Mouse (Mus musculus): ENCODE results near the gene Mtnr1a. TPM values are rescaled to one million over a fixed set of nuclear protein-coding genes. Genes with fewer than 3 reads are reported as not detected.
A peak's percentile ranks its signal among the peaks of the same experiment; 100 is the strongest.

The Mtnr1a gene
- 0.16 and 0.41 TPM in 2 replicates for polyA plus RNA-seq (2016; fragmentation: Nextera tagmentation; extraction: Ambion mirVana)

DNA sequence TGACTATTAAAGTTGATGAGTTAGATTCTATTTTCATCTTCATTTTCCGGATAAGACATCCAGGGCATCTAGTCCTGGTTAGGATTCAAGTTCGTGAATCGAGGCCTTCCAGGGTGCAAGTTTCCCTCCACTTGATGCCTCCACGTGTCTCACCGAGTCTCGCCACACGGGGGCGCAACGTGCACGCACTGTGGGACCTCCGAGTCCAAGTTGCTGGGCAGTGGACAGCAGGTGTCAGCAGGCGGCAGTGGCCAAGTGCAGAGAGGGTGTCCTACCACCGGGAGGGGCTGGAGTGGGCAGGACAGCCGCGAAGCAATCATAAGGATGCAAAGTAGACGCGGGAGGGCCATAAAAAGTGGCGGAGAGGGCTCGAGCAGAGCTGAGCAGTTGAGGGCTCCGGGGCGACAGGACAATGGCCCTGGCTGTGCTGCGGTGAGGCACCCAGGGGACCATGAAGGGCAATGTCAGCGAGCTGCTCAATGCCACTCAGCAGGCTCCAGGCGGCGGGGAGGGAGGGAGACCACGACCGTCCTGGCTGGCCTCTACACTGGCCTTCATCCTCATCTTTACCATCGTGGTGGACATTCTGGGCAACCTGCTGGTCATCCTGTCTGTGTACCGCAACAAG, at the start of gene Mtnr1a:
Mtnr1a (plus strand) TSS at position 379 of the 628 bp plus-strand sequence.
- Histone ChIP-seq H3K9me3 (no peaks in the 10 kb centered on the region), H3K36me3 (no peaks in the 10 kb centered on the region), H3K4me1 (replicated peaks) (peaks cover 18% of the 10 kb centered on the region), H3K27ac (peak within 1 kb of the TSS; percentile 64), H3K4me3 (peak within 1 kb of the TSS; percentile 53), H3K27me3 (ENCODE audit: insufficient read depth, poor library complexity, severe bottlenecking) (peaks cover 7% of the 10 kb centered on the region; the same call in 1 of the 2 replicates)
- peak; percentile 92 for DNase-seq (ENCODE audit: low spot score)
- whole genome bisulfite sequencing = 8% methylated on average over 29 of the region's 29 CpGs

DNA sequence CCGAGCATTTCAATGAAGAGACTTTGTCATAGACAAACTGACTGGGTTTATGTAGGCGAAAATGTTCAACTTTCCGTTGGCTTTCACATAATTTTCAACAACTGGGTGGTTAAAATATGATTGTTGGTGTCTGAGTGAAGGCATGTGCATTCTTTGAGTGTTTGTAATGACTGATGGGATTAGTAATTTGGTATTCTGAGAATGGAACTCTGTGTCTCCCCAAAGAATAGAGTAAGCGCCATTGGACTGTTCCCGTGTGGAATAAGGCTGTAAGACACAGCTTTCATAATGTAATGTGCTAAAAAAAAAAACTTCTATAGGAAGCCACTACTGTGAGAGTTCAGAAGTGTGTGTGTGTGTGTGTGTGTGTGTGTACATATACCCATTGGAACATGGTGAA, 49.7 kb upstream of the Mtnr1a start:
- DNase-seq (ENCODE audit: low spot score) = no peak
- H3K27me3 ChIP-seq (ENCODE audit: insufficient read depth, poor library complexity, severe bottlenecking) = no peaks in the 10 kb centered on the region
- H3K36me3 ChIP-seq = peaks cover 96% of the 10 kb centered on the region
- H3K4me3 ChIP-seq = no peak overlapping the region
- H3K4me1 ChIP-seq (replicated peaks) = no peaks in the 10 kb centered on the region
- 86% methylated on average over 5 of the region's 5 CpGs for WGBS
- H3K27ac ChIP-seq = no peak overlapping the region
- peaks cover 13% of the 10 kb centered on the region; the same call in 1 of the 2 replicates for H3K9me3 ChIP-seq

GRCm38 (mm10) chr8:45021171-45021570, 47.8 kb upstream of the Mtnr1a start:
- H3K36me3 ChIP-seq = peaks cover 96% of the 10 kb centered on the region
- no peaks in the 10 kb centered on the region for H3K4me1 ChIP-seq (replicated peaks)
- H3K27ac ChIP-seq = no peak overlapping the region
- H3K4me3 ChIP-seq = no peak overlapping the region
- WGBS = 90% methylated on average over 5 of the region's 5 CpGs
- H3K27me3 ChIP-seq (ENCODE audit: insufficient read depth, poor library complexity, severe bottlenecking) = no peaks in the 10 kb centered on the region
- peaks cover 21% of the 10 kb centered on the region for H3K9me3 ChIP-seq
- no peak for DNase-seq (ENCODE audit: low spot score)

DNA sequence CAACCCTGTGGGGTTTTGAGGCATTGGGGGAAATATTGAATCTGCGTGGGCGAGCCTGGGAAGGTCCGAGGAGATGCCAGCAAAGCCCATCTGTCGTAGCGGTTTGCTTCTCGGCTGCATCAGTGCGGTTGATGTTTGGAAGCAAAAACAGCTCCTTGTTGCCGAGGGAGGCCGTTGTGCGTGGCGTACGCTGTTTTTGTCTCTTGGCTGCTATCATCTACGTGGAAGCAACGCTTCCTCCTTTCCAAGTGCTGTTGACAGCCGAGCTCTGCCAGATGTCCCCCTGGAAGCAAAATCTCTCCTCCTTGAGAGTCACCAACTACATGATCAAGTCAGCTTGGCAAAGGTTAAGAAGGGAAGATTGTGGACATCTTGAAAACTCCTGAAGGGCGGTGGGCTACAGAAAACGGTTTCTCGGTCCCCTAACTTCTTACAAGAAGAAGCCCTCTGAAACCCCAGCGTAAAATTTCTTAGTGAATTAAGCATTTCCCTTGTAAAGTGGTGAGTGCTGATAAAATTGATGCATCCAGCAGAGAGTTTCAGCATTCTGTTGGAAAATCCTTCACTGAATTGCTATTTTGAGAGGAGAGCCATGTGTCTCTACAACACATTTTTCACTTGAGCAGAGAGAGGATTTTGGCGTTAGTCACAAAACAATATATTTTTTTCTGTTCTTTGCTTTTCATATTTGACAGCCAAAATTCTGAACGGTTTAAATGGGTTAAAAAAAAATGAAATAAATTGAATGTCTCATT, 46.8 kb upstream of the Mtnr1a start:
- H3K9me3 ChIP-seq = peaks cover 21% of the 10 kb centered on the region
- peaks cover 97% of the 10 kb centered on the region for H3K36me3 ChIP-seq
- H3K4me1 ChIP-seq (replicated peaks) = no peaks in the 10 kb centered on the region
- 93% methylated on average over 21 of the region's 21 CpGs for WGBS
- H3K4me3 ChIP-seq = no peak overlapping the region
- no peak for DNase-seq (ENCODE audit: low spot score)
- no peak overlapping the region for H3K27ac ChIP-seq
- no peaks in the 10 kb centered on the region for H3K27me3 ChIP-seq (ENCODE audit: insufficient read depth, poor library complexity, severe bottlenecking)

DNA sequence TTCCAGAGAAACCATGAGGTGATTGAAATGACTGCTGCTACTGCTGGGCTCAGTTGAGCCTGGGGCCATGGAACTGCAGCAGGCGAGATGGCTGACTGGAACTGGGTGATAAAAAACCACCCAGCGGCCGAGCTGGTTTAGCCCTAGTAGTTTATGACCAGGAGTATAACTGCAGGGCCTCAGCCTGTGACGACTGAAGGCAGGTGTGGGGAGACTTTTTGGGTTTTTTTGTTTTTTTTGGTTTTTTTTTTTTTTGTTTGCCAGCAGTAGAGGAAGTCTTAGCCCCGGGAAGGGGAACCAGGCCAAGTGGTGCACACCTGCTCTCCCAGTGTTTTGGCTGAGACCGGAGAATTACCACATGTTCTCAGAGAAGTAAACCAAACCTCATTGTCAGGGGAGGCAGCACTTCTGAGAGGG, 40.8 kb upstream of the Mtnr1a start:
- 88% methylated on average over 6 of the region's 6 CpGs for WGBS
- Histone ChIP-seq H3K9me3 (peaks cover 19% of the 10 kb centered on the region), H3K27ac (no peak overlapping the region), H3K36me3 (peaks cover 98% of the 10 kb centered on the region), H3K4me3 (no peak overlapping the region), H3K4me1 (replicated peaks) (no peaks in the 10 kb centered on the region), H3K27me3 (ENCODE audit: insufficient read depth, poor library complexity, severe bottlenecking) (no peaks in the 10 kb centered on the region)
- no peak for DNase-seq (ENCODE audit: low spot score)

- WGBS = 81% methylated on average over 15 of the region's 15 CpGs
- no peak for DNase-seq (ENCODE audit: low spot score)
- Histone ChIP-seq H3K36me3 (peaks cover 100% of the 10 kb centered on the region), H3K4me3 (no peak overlapping the region), H3K27ac (no peak overlapping the region), H3K27me3 (ENCODE audit: insufficient read depth, poor library complexity, severe bottlenecking) (no peaks in the 10 kb centered on the region), H3K4me1 (replicated peaks) (no peaks in the 10 kb centered on the region), H3K9me3 (no peaks in the 10 kb centered on the region; the same call in 1 of the 2 replicates)
These were observed 30.6 kb upstream of the Mtnr1a start for GRCm38 (mm10) chr8:45038350-45038749.

- H3K36me3 ChIP-seq = peaks cover 98% of the 10 kb centered on the region
- 96% methylated on average over 26 of the region's 26 CpGs for WGBS
- no peak for DNase-seq (ENCODE audit: low spot score)
- H3K4me1 ChIP-seq (replicated peaks) = no peaks in the 10 kb centered on the region
- no peak overlapping the region for H3K4me3 ChIP-seq
- no peaks in the 10 kb centered on the region; the same call in 1 of the 2 replicates for H3K9me3 ChIP-seq
- no peak overlapping the region for H3K27ac ChIP-seq
- no peaks in the 10 kb centered on the region for H3K27me3 ChIP-seq (ENCODE audit: insufficient read depth, poor library complexity, severe bottlenecking)
These were observed 24.8 kb upstream of the Mtnr1a start for GRCm38 (mm10) chr8:45044160-45044559.

DNA sequence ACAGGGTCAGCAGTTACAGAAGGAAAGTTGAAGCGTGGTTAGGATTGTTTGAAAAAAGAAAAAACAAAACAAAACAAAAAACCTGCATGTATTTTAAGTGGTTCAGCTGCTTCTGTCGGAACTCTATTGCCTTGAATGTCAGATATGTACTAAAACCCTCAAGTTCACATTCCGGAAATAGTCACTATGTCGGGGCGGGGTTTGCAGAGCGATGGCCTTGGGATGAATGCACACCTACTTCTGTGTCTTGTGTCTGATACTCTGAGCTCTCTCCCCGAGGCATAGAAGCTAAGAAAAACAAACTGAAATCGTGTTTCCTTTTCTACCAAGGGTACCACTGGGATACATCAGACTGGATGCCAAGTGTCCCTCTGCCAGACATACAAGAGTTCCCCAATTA, 18.5 kb upstream of the Mtnr1a start:
- Histone ChIP-seq H3K4me1 (replicated peaks) (no peaks in the 10 kb centered on the region), H3K4me3 (no peak overlapping the region), H3K27me3 (ENCODE audit: insufficient read depth, poor library complexity, severe bottlenecking) (no peaks in the 10 kb centered on the region), H3K36me3 (peaks cover 96% of the 10 kb centered on the region), H3K27ac (no peak overlapping the region), H3K9me3 (0 out of 2 replicates have a peak, but pooled peaks cover 2% of the 10 kb centered on the region)
- WGBS = 90% methylated on average over 8 of the region's 8 CpGs
- no peak for DNase-seq (ENCODE audit: low spot score)

- Histone ChIP-seq H3K9me3 (peaks cover 5% of the 10 kb centered on the region; the same call in 1 of the 2 replicates), H3K36me3 (peaks cover 95% of the 10 kb centered on the region), H3K27ac (no peak overlapping the region)
These were observed 17.7 kb upstream of the Mtnr1a start for GRCm38 (mm10) chr8:45051236-45051635.

GRCm38 (mm10) chr8:45052205-45052604, 16.7 kb upstream of the Mtnr1a start:
- Histone ChIP-seq H3K27me3 (ENCODE audit: insufficient read depth, poor library complexity, severe bottlenecking) (no peaks in the 10 kb centered on the region), H3K4me3 (no peak overlapping the region), H3K9me3 (peaks cover 5% of the 10 kb centered on the region; the same call in 1 of the 2 replicates), H3K36me3 (peaks cover 86% of the 10 kb centered on the region), H3K4me1 (replicated peaks) (no peaks in the 10 kb centered on the region), H3K27ac (no peak overlapping the region)
- WGBS = 92% methylated on average over 1 of the region's 1 CpGs
- no peak for DNase-seq (ENCODE audit: low spot score)

More at GRCm38 (mm10) chr8:45051236-45051635, 17.7 kb upstream of the Mtnr1a start:
- no peak overlapping the region for H3K4me3 ChIP-seq
- no peaks in the 10 kb centered on the region for H3K27me3 ChIP-seq (ENCODE audit: insufficient read depth, poor library complexity, severe bottlenecking)
- WGBS = 96% methylated on average over 30 of the region's 30 CpGs
- DNase-seq (ENCODE audit: low spot score) = no peak
- no peaks in the 10 kb centered on the region for H3K4me1 ChIP-seq (replicated peaks)

DNA sequence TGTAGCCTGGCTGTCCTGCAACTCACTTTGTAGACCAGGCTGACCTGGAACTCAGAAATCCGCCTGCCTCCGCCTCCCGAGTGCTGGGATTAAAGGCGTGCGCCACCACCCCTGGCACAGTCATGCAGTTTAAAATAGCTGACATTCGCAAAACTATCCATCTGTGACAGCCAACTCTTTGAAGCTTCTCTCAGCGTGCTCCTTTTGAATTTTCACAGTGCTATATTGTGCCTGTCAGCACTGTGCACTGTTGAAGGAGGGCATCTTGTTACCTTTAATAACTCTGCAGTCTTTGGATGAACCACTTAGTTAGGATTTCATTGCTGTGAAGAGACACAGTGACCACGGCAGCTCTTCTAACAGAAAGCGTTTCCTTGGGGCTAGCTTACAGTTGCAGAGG, 16.3 kb upstream of the Mtnr1a start:
- H3K36me3 ChIP-seq = peaks cover 82% of the 10 kb centered on the region
- 89% methylated on average over 9 of the region's 9 CpGs for WGBS
- no peak for DNase-seq (ENCODE audit: low spot score)

GRCm38 (mm10) chr8:45055500-45055899, 13.4 kb upstream of the Mtnr1a start:
- Histone ChIP-seq H3K27me3 (ENCODE audit: insufficient read depth, poor library complexity, severe bottlenecking) (no peaks in the 10 kb centered on the region), H3K9me3 (peaks cover 5% of the 10 kb centered on the region; the same call in 1 of the 2 replicates), H3K4me1 (replicated peaks) (no peaks in the 10 kb centered on the region), H3K27ac (no peak overlapping the region), H3K36me3 (peaks cover 55% of the 10 kb centered on the region), H3K4me3 (no peak overlapping the region)
- 97% methylated on average over 3 of the region's 3 CpGs for WGBS
- DNase-seq (ENCODE audit: low spot score) = no peak

More for the DNA sequence above, 16.3 kb upstream of the Mtnr1a start:
- Histone ChIP-seq H3K9me3 (peaks cover 5% of the 10 kb centered on the region; the same call in 1 of the 2 replicates), H3K4me3 (no peak overlapping the region), H3K27me3 (ENCODE audit: insufficient read depth, poor library complexity, severe bottlenecking) (no peaks in the 10 kb centered on the region), H3K27ac (no peak overlapping the region), H3K4me1 (replicated peaks) (no peaks in the 10 kb centered on the region)

DNA sequence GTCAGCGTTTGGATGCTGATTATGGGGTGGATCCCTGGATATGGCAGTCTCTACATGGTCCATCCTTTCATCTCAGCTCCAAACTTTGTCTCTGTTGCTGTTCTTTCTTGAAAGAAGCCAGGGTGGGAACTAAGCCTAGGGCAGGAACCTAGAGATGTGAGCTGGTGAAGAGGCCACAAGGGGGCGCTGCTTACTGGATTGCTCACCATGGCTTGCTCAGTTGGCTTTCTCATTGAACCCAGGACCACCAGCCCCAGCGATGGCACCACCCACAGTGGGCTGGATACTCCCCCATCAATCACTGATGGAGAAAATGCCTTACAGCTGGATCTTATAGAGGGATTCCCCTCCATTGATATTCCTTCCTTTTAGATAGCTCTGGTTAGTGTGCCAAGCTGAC, 12.1 kb upstream of the Mtnr1a start:
- Histone ChIP-seq H3K27me3 (ENCODE audit: insufficient read depth, poor library complexity, severe bottlenecking) (no peaks in the 10 kb centered on the region), H3K9me3 (peaks cover 5% of the 10 kb centered on the region; the same call in 1 of the 2 replicates), H3K36me3 (peaks cover 42% of the 10 kb centered on the region), H3K4me1 (replicated peaks) (no peaks in the 10 kb centered on the region), H3K27ac (no peak overlapping the region), H3K4me3 (no peak overlapping the region)
- 26% methylated on average over 3 of the region's 3 CpGs for WGBS
- DNase-seq (ENCODE audit: low spot score) = no peak
